Mouse (Mus musculus): ENCODE results near the gene Rnf40. TPM values are rescaled to one million over a fixed set of nuclear protein-coding genes. Genes with fewer than 3 reads are reported as not detected.
"Not testable (repeated sequence)": the region's sequence is repeated elsewhere in the genome, so short reads cannot be mapped to it uniquely, and the experiment has no call there.

The Rnf40 gene
- polyA plus RNA-seq, 1 experiment from 2014 or later = 50.3 TPM

DNA sequence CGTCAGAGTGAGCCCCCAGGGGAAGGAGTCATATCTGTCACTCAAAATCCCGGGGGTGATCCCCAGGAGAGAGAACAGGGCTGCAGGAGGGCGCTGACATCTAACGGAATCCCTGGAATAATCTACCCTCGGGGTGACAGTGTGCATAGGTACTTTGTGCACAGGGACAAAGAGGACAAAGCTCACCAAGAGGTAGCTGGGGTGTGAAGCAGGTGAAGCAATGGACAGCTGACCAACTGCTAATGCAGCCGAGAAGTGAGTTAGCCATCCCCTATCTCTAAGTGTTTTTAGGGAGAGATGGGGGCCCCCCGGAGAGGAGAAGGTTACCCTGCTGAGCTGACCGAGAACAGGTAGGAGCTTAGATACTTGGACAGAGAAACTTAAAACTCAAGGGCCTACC is 25.5 kb downstream of the Rnf40 start:
- Histone ChIP-seq H3K27ac (ENCODE audit: low read length) (no peak overlapping the region), H3K9me3 (replicated peaks; ENCODE audit: control insufficient read depth, low read length, poor library complexity, severe bottlenecking) (no peaks in the 10 kb centered on the region), H3K4me3 (ENCODE audit: low read depth, low read length) (peak overlapping the region; percentile 100), H3K4me1 (ENCODE audit: control insufficient read depth, insufficient read depth, low read length) (peaks cover 23% of the 10 kb centered on the region), H3K36me3 (ENCODE audit: control insufficient read depth, insufficient read depth, low read length) (peaks cover 33% of the 10 kb centered on the region), H3K9ac (ENCODE audit: low read depth, low read length) (peak overlapping the region; percentile 97), H3K27me3 (ENCODE audit: control insufficient read depth, insufficient read depth, low read depth, low read length) (no peaks in the 10 kb centered on the region), H3K4me2 (ENCODE audit: low read length) (peak overlapping the region; percentile 95)
- 19% methylated on average over 8 of the region's 8 CpGs for WGBS
- no peak for ATAC-seq

DNA sequence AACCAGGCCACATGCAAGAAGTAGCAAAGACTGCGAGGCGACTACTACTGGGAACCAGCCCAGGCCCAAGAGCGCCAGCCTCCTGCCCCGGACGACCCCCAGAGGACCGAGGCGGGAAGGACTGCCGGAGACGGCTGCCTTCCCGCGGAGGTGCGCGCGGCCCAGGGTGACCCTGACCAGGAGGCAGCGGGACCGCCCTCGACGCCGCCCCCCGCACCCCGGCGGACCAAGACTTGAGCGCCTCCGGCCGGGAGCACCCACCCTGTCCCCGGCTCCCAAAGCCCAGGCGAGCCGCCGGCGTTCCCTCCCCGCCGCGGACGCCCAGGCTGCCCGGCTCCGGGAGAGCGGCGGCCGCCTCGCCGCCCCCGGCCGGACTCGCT is 25.9 kb downstream of the Rnf40 start:
- peak overlapping the region; percentile 97 for H3K9ac ChIP-seq (ENCODE audit: low read depth, low read length)
- peak; percentile 19 for ATAC-seq
- H3K27ac ChIP-seq (ENCODE audit: low read length) = peak overlapping the region; percentile 94
- H3K4me1 ChIP-seq (ENCODE audit: control insufficient read depth, insufficient read depth, low read length) = peaks cover 23% of the 10 kb centered on the region
- WGBS = 0% methylated on average over 18 of the region's 44 CpGs
- H3K9me3 ChIP-seq (replicated peaks; ENCODE audit: control insufficient read depth, low read length, poor library complexity, severe bottlenecking) = no peaks in the 10 kb centered on the region
- no peaks in the 10 kb centered on the region for H3K27me3 ChIP-seq (ENCODE audit: control insufficient read depth, insufficient read depth, low read depth, low read length)
- H3K4me2 ChIP-seq (ENCODE audit: low read length) = peak overlapping the region; percentile 95
- H3K4me3 ChIP-seq (ENCODE audit: low read depth, low read length) = peak overlapping the region; percentile 100
- peaks cover 31% of the 10 kb centered on the region for H3K36me3 ChIP-seq (ENCODE audit: control insufficient read depth, insufficient read depth, low read length)

DNA sequence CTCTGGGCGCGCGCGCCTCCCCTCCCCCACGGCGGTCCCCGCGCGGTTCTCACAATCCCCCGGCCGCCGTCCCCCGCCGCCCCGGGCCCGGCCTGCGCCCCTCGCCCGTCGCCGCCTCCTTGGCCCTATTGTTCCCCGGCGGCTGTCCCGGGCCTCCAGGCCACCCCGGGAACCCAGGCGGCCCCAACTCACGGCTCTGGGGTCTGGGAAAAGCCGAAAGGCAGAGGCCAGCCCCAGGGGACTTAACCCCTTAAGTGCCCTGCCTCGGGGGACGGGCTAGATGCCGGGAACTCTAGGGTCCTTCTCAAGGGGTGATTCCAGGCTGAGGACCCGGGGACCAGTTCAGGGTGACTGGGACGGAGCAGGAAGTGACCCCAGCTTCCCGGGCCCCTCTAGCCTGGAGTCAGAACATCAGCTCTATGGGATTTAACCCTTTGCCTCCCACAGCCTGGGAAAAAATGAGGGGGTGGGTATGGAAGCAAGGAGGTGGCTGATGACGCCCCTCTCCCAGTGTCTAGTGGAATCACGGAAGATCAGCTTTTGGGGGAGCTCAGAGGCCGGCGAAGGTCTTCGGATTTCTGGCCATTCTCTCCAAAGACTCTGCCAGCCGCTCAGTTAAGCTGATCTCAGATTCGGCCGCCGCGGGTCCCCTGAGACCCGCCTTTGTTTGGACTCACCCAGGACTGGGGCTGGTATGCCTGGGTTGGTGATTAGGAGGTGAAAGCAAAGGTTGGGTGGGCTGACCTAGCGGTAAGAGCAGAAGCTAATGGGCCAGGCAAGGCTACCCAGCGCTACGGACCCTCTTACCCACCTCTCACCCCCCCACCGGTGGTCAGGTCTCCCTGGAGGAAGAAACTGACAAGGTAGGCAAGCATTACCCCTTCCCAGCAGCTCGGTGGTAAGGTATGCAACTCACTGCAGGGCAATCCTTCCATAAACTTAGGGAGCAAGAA is 26.6 kb downstream of the Rnf40 start, which contains the start of gene Zfp629:
Zfp629 (minus strand) TSS at position 907 of the 953 bp plus-strand sequence.
- H3K4me3 ChIP-seq (ENCODE audit: low read depth, low read length) = peak within 1 kb of the TSS; percentile 100
- WGBS = 1% methylated on average over 43 of the region's 50 CpGs
- peak; percentile 95 for ATAC-seq
- H3K9ac ChIP-seq (ENCODE audit: low read depth, low read length) = peak within 1 kb of the TSS; percentile 97
- peaks cover 26% of the 10 kb centered on the region for H3K36me3 ChIP-seq (ENCODE audit: control insufficient read depth, insufficient read depth, low read length)
- H3K4me1 ChIP-seq (ENCODE audit: control insufficient read depth, insufficient read depth, low read length) = peaks cover 23% of the 10 kb centered on the region
- no peaks in the 10 kb centered on the region for H3K9me3 ChIP-seq (replicated peaks; ENCODE audit: control insufficient read depth, low read length, poor library complexity, severe bottlenecking)
- H3K4me2 ChIP-seq (ENCODE audit: low read length) = peak within 1 kb of the TSS; percentile 95
- no peaks in the 10 kb centered on the region for H3K27me3 ChIP-seq (ENCODE audit: control insufficient read depth, insufficient read depth, low read depth, low read length)
- H3K27ac ChIP-seq (ENCODE audit: low read length) = peak within 1 kb of the TSS; percentile 94

DNA sequence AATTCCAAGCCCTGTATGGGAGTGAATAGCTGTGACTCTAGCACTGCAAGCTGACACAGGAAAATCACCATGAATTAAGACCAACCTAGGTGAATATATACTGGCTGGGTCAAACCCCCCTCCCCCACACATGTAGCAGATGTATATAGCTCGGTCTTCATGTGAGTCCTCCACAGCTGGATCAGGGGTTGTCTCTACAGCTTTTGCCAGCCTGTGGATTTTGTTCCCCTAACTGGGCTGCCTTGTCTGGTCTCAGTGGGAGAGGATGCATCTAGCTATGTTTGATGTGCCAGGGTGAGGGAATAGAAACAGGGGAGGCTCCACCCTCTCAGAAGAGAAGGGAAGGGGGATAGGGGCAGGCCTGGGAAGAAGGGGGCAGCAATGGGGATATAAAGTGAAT is 27.8 kb downstream of the Rnf40 start:
- ATAC-seq = no peak
- Histone ChIP-seq H3K27me3 (ENCODE audit: control insufficient read depth, insufficient read depth, low read depth, low read length) (no peaks in the 10 kb centered on the region), H3K9ac (ENCODE audit: low read depth, low read length) (0 out of 2 replicates have a peak overlapping the region, but pooled peaks have one; percentile 17), H3K4me2 (ENCODE audit: low read length) (peak overlapping the region; percentile 95), H3K4me3 (ENCODE audit: low read depth, low read length) (peak overlapping the region; percentile 100), H3K27ac (ENCODE audit: low read length) (0 out of 2 replicates have a peak overlapping the region, but pooled peaks have one; percentile 6), H3K9me3 (replicated peaks; ENCODE audit: control insufficient read depth, low read length, poor library complexity, severe bottlenecking) (no peaks in the 10 kb centered on the region), H3K36me3 (ENCODE audit: control insufficient read depth, insufficient read depth, low read length) (peaks cover 14% of the 10 kb centered on the region), H3K4me1 (ENCODE audit: control insufficient read depth, insufficient read depth, low read length) (peaks cover 23% of the 10 kb centered on the region)
- 57% methylated on average over 1 of the region's 1 CpGs for WGBS

- Histone ChIP-seq H3K4me2 (ENCODE audit: low read length) (no peak overlapping the region), H3K9ac (ENCODE audit: low read depth, low read length) (no peak overlapping the region), H3K27me3 (ENCODE audit: control insufficient read depth, insufficient read depth, low read depth, low read length) (no peaks in the 10 kb centered on the region), H3K4me1 (ENCODE audit: control insufficient read depth, insufficient read depth, low read length) (peaks cover 23% of the 10 kb centered on the region), H3K9me3 (replicated peaks; ENCODE audit: control insufficient read depth, low read length, poor library complexity, severe bottlenecking) (no peaks in the 10 kb centered on the region), H3K4me3 (ENCODE audit: low read depth, low read length) (no peak overlapping the region), H3K27ac (ENCODE audit: low read length) (no peak overlapping the region), H3K36me3 (ENCODE audit: control insufficient read depth, insufficient read depth, low read length) (peaks cover 9% of the 10 kb centered on the region; the same call in 1 of the 2 replicates)
- 74% methylated on average over 1 of the region's 1 CpGs for WGBS
- no peak for ATAC-seq
These were observed 28.3 kb downstream of the Rnf40 start for GRCm38 (mm10) chr7:127616881-127617280.

DNA sequence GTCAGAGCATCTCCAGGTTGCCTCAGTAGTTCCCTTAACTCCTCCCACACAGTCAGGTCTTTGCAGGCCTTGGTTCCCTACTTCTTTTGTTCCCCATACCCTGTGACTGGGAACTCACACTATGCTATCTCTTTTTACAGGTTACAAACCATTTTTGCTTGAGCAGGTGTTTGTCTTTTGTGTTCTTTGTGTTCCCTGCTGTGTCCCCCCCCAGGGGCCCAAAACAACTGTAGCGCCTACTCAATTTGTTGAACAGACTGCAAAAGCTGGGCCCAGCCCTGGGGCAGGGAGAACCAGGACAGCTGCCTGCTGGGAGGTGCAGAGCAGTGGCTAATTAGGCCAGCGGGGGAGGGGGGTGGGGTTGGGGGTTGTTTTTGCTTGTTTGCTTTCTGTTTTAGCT is 29.4 kb downstream of the Rnf40 start:
- no peak for ATAC-seq
- Histone ChIP-seq H3K36me3 (ENCODE audit: control insufficient read depth, insufficient read depth, low read length) (no peaks in the 10 kb centered on the region), H3K4me3 (ENCODE audit: low read depth, low read length) (no peak overlapping the region), H3K9me3 (replicated peaks; ENCODE audit: control insufficient read depth, low read length, poor library complexity, severe bottlenecking) (no peaks in the 10 kb centered on the region), H3K4me1 (ENCODE audit: control insufficient read depth, insufficient read depth, low read length) (peaks cover 23% of the 10 kb centered on the region), H3K27ac (ENCODE audit: low read length) (no peak overlapping the region), H3K4me2 (ENCODE audit: low read length) (no peak overlapping the region), H3K27me3 (ENCODE audit: control insufficient read depth, insufficient read depth, low read depth, low read length) (no peaks in the 10 kb centered on the region), H3K9ac (ENCODE audit: low read depth, low read length) (no peak overlapping the region)
- 29% methylated on average over 2 of the region's 2 CpGs for WGBS

- H3K27me3 ChIP-seq (ENCODE audit: control insufficient read depth, insufficient read depth, low read depth, low read length); H3K36me3 ChIP-seq (ENCODE audit: control insufficient read depth, insufficient read depth, low read length); H3K27ac ChIP-seq (ENCODE audit: low read length); H3K4me2 ChIP-seq (ENCODE audit: low read length); ATAC-seq; H3K9me3 ChIP-seq (replicated peaks; ENCODE audit: control insufficient read depth, low read length, poor library complexity, severe bottlenecking); H3K4me3 ChIP-seq (ENCODE audit: low read depth, low read length); H3K9ac ChIP-seq (ENCODE audit: low read depth, low read length): not testable (repeated sequence)
- WGBS = 93% methylated on average over 7 of the region's 8 CpGs
- H3K4me1 ChIP-seq (ENCODE audit: control insufficient read depth, insufficient read depth, low read length) = peaks cover 23% of the 10 kb centered on the region
These were observed 29.8 kb downstream of the Rnf40 start for GRCm38 (mm10) chr7:127618402-127618801.

- 94% methylated on average over 7 of the region's 7 CpGs for WGBS
- no peak overlapping the region for H3K4me3 ChIP-seq (ENCODE audit: low read depth, low read length)
- no peaks in the 10 kb centered on the region for H3K36me3 ChIP-seq (ENCODE audit: control insufficient read depth, insufficient read depth, low read length)
- H3K4me1 ChIP-seq (ENCODE audit: control insufficient read depth, insufficient read depth, low read length) = no peaks in the 10 kb centered on the region
- ATAC-seq = no peak
- H3K9ac ChIP-seq (ENCODE audit: low read depth, low read length) = no peak overlapping the region
- H3K27me3 ChIP-seq (ENCODE audit: control insufficient read depth, insufficient read depth, low read depth, low read length) = no peaks in the 10 kb centered on the region
- no peak overlapping the region for H3K4me2 ChIP-seq (ENCODE audit: low read length)
- H3K9me3 ChIP-seq (replicated peaks; ENCODE audit: control insufficient read depth, low read length, poor library complexity, severe bottlenecking) = no peaks in the 10 kb centered on the region
- H3K27ac ChIP-seq (ENCODE audit: low read length) = no peak overlapping the region
These were observed 37.5 kb downstream of the Rnf40 start for GRCm38 (mm10) chr7:127626039-127626438.

DNA sequence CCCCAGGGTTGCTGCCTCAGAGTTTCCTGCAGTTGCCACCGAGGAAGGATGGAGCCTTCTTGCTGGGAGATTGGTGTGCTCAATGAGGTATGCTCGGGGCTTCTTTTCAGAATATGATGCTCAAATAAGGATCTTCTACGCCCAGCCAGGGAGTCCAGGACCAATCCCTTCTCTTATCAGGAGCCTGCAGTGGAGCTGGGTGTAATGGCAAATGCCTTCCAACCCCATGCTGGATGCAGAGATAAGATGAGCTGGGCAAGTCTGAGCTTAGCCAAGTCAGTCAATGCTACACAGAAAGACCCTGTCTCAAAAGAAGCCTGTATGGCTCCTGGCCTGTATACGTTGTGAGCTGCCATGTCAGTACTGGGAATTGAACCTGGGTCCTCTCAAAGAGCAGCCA is 37.9 kb downstream of the Rnf40 start:
- no peaks in the 10 kb centered on the region for H3K36me3 ChIP-seq (ENCODE audit: control insufficient read depth, insufficient read depth, low read length)
- H3K4me1 ChIP-seq (ENCODE audit: control insufficient read depth, insufficient read depth, low read length) = no peaks in the 10 kb centered on the region
- WGBS = 89% methylated on average over 4 of the region's 4 CpGs
- no peaks in the 10 kb centered on the region for H3K9me3 ChIP-seq (replicated peaks; ENCODE audit: control insufficient read depth, low read length, poor library complexity, severe bottlenecking)
- no peak overlapping the region for H3K27ac ChIP-seq (ENCODE audit: low read length)
- H3K9ac ChIP-seq (ENCODE audit: low read depth, low read length) = no peak overlapping the region
- no peaks in the 10 kb centered on the region for H3K27me3 ChIP-seq (ENCODE audit: control insufficient read depth, insufficient read depth, low read depth, low read length)
- ATAC-seq = no peak
- H3K4me2 ChIP-seq (ENCODE audit: low read length) = no peak overlapping the region
- H3K4me3 ChIP-seq (ENCODE audit: low read depth, low read length) = no peak overlapping the region

Data from midbrain, embryonic 16.5 days (tissue).